Mouse (Mus musculus) thymus, postnatal 4 days (tissue): ENCODE results near the gene AU021092.
"Not testable (repeated sequence)": the region's sequence is repeated elsewhere in the genome, so short reads cannot be mapped to it uniquely, and the experiment has no call there.

Source experiments
- DNase-seq: peaks from one replicate; pipeline ENCODE4 v3.0.0; 2021

Gene AU021092

DNA sequence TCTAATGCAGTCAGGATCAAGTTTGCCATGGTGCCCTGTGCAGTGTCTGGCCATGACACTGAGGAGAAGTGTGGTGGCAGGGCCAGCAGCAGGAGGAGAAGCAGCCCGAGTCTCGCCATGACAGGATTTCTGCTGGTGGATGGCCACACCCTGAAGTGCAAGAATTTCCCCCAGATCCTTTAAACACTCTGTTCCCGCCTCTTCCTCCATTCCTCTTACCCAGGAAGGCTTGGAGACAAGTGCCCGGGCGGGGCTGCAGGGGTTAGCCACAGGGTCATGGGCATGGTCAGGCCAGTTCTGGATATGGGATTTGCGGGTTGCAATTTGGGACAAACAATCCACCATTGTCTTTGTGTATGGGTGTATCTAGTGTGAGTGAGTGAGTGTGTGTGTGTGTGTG is at the start of gene AU021092:
AU021092 (minus strand) TSS at position 160 of the 400 bp plus-strand sequence.
- no peak for DNase-seq

DNA sequence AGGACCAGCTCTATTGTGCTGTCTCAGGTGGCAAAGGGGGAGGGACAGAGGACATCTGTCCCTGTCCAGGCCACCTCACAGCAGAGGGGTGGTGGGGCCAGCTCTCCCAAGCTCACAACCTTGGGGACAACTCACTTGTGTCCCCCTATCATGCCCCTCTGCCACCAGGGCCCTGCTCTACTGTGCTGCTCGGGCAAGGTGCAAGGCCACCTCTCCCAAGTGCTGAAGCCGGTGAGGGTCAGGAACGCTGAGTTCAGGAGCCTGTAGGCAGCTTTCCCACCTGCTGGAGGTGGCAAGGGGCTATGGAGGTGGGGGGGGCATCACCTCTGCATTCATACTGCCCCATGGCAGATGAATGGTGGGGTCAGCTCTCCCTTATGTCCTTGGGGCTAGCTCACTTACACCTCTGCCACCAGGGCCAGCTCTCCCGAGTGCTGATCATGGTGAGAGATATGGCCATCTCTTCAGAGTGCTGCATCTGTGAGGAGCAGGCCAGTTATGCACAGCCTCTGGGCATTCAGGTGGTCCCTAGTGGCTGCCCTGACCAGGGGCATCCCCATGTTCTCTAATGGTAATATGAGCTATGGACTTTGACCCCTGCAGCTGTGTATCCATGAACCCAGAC is 49.4 kb upstream of the AU021092 start:
- no peak for DNase-seq

DNA sequence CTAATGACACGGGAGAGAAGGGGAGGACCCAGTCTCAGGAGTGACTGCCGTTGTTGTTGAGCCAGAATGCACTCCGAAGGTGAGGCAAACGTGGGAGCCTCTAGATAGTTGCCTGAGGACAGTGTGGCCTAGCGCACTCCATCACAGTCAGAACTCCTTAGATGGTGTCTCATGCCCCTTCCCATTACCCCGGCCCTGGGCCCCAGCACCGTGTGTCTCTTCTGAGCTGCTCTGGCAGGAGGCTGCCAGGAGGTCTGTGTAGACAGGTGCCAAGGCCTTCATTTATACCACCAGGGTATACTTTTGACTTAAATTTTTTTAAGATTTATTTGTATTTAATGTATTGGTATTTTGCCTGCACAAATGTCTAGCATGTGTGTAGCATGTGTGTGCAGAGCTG is 41.8 kb upstream of the AU021092 start:
- no peak for DNase-seq

DNA sequence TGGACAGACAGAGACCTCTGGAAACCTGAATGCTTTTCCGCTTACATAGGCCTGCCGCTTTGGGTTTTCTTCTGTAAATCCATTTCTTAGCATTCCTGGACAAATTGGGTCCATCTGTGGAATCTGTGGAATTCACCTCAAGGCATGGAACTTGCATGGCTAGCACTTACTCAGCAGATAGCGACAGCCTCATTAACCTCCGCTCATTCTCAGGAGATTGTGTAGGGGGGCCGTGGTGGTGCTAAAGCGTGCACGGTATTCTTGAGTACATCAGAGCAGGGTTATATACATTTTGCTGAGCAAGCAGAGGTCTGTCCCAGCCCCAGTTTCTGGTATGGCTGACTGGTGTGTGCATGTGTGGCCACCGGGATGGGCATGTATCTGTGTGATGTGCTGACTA is 41.1 kb upstream of the AU021092 start:
- no peak for DNase-seq

DNA sequence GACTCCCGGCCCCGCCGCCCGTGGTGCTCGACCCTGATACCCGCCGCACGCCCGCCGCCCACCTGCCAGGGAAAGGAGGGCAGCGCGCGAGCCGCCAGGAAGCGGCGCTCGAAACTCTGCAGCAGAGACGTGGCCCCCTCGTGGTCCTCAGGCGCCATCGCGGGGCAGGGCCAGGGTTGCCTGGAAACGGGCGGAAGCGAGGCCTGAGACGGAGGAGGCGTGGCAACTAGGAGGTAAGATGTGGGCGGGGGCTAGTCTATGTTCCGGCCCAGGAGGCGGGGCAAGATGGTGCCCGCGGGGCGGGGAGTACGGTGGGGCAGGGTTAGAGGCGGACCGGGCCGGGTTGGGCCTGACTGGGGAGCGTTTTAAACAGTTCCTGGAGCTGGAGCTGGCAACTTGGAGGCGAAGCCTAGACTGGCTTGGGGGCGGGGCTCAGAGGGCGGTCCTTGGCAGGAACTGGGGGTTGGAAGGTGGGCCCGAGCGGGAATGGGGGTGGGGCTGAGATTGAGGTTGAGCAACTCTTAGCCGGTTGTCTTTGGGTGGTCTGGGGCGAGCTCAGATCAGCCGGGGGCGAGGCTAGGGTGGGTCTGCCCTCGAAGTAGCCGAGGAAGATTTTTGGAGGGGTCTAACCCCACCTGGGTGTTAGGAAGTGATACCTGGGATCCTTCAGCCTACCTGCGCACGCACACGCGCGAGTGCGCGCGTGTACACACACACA is 33.8 kb upstream of the AU021092 start, which contains the start of gene Eef2kmt:
Eef2kmt (minus strand) TSS at position 205 of the 718 bp plus-strand sequence.
- peak; percentile 99 for DNase-seq

DNA sequence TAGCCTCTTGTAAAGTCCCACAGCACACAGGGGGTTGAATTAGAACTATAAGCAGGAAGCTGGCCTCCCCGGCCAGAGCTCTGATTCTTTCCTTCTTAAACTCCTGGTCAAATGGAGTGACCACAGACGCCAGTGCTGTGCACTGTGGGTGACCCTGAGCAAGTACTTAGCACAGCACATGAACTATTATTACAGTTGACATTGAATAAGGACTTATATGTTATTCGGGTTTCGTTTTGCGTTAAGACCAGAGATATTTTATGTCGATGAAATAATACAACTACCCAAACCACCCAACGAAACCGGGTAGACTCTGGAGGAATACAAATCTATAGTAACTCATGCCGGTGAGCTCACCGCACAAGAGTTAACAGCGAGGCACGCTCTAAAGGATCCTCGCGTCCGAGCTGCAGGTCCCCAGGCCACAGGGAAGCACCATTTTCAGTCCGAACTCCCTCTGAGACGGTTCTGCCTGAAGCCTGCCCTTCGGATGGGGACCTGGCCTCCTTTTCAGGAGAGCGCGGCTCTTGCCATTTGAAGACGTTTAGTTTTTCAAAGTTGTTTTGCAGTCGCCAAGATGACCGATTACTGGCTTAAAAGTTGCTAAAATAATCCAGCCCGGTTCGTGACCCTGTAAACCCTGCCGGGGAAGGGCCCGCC is 33.1 kb upstream of the AU021092 start:
- DNase-seq = no peak

DNA sequence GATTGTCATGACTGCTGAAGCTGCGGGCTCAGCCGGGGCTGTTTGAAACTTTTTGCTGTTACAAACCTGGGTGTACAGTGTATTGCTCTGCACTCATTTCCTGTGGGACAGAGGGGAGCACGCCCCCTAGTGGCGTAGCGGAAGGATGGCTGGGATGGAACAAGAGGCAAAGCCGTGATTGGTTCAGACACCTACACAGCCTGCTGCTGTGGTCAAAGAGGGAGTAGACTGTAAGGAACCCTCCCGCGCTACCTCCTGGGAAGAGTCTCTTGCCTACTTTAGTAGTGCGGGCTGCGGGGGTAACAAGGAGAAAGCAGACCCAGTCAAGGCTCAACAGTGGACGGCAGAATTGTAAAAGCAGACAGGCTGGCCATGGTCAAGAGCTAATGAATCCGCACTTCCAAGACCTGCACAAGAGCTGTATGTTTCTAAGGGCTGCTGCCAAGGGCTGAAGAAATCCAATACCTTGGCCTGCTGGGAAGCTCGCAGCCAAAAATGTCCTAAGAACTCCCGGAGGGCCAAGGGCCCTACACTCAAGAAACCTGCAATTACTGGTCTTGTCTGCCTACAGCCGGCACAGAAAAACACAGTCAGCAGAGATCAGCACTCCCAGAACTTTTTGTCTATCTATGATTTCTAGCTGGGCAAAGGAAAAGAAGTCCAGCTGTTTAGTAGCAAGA is 32.4 kb upstream of the AU021092 start:
- DNase-seq = peak; percentile 92

DNA sequence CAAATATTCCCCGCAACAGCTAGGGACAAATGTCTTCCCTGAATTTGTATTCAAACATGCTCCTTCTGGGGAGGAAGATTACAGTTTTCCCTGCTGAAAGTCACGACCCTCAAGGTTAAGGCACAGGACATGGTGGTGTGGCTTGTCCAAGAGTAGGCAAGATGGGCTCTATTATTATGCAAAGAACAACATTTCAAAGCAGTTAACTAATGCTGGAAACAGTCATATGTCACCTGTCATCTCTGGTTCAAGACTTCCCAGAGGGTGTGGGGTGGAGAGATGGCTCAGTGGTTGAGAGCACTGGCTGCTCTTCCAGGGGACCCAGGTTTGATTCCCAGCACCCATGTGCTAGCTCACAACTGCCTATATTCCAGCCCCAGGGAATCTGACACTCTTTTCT is 30.2 kb upstream of the AU021092 start:
- DNase-seq = no peak

DNA sequence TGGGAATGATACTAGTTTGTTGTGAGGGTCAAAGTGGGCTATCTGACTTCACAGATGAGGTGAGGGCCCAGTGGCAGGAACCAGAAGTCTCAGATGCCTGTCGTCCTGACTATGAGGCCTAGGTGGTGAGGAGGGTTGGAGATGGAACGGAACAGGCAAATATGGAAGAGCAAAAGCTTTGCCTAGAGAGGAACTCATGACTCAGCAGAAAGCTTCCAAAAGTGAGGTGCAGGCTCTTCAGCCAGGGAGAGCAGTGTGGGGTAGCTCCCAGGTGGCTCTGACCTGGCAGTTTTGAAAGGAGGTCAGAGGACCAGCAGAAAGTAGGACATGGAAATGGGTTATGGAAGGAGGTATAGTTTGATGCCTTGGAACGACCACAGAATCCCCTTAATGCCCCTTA is 28.8 kb upstream of the AU021092 start:
- no peak for DNase-seq

DNA sequence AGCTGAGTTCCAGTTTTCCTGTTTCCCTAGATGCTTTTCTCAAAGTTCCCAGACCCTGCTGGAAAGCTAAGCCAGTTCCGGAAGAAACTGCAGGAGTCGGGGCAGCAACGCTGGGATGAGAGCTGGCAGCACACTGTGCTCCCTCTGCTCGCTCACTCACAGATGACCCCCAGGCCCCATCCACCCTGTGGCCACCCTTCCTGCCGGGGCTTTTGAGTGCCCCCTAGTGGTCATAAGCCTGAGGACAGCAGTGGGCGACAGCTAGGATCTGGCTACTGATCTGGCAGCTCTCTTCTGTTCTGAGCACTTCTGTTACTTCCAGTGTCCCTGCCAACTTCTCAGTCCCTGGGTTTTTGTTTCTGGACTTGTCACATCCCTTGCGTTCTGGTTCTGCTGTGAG is 22.3 kb upstream of the AU021092 start:
- DNase-seq = peak; percentile 72

DNA sequence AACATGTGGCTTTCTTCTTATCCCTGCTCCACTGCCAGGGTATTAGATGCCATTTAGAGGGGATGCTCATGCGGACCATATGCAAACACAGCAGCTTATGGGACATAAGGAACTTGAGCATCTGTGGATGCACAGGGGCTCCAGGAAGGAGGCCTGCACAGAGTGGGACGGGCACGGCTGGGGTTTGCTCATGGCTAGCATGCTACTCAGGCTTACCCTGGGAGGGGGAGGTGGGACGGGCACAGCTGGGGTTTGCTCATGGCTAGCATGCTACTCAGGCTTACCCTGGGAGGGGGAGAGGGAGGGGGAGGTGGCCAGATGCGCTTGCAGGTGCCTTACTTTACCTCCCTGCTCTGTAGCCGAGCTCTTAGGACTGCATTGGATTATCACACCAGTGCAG is 20.8 kb upstream of the AU021092 start:
- no peak for DNase-seq

DNA sequence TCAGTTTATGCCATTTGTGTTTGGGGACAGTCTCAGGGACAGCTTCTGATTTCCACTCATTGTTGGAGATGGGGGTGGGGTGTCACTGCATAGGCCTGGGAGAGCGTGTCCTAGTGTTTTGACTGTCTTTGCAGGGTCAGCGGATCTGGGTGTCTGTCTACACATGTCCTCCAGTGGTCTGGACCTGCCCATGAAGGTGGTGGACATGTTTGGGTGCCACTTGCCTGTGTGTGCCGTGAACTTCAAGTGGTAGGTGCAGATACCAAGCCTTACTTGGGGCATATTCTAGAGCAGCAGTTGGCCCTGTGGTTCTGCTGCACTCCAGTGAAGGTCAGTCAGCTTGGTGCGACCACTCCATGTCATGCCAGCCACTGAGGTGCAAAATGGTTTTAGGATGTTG is 20.3 kb upstream of the AU021092 start:
- no peak for DNase-seq

DNA sequence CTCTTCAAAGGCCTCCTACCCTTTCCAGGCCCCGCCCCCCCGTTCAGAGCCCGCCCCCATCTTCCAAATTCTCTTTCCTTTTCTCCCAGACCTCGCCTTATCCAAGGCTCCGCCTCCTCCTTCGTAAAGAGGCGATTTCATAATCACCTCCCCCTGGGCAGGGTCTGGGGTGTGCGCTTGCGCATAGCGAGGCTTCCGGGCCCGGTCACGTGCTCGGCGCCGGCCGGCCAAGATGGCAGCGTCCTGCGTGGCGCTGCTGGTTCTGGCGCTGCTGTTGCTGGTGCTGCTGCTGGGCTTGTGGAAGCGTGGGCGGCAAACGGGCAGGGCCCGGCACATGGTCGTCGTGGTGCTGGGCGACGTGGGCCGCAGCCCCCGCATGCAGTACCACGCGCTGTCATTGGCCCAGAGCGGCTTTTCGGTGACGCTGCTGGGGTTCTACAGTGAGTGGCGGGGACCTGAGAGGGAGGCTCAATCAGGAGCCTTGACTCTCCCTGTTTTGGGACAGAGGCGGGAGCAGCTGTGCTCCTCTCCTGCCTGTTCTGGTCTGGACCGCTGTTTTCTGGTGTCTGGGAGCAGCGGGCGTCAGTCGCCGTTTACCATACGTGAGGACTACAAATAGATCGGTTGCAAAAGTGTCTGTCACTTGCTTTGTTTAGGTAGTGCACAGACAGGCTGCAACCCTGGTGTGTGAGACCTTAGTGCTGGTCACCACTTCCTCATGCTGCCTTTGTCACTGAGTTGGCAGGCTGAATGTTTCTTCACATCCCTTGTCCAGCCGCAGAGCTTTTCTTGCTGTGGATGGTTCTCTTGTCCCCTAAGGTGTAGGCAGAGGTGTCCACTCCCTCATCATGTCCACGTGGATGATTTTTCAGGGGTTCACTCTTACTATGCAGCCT is 11.6 kb upstream of the AU021092 start, which contains the start of gene Alg1:
Alg1 (plus strand) TSS at position 204 of the 896 bp plus-strand sequence.
- DNase-seq = peak; percentile 93

DNA sequence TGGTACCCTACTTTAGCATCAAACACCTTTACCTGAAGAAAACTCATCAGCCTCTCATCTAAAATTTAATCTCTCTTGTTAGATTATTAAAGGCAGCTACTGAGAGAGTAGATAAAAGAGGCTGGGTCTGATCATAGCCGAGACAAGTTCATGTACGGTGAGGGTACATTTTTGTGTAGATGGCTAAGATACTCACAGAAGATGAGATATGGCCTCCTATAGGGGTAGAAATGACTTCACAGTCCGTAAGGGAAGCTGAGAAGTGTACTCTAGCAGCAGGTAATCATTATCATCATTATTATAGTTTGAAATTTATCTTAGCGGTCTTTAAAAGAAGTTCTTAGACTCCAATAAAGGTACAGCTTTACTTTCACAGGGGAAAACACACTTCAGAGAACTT is 10.9 kb upstream of the AU021092 start:
- no peak for DNase-seq

DNA sequence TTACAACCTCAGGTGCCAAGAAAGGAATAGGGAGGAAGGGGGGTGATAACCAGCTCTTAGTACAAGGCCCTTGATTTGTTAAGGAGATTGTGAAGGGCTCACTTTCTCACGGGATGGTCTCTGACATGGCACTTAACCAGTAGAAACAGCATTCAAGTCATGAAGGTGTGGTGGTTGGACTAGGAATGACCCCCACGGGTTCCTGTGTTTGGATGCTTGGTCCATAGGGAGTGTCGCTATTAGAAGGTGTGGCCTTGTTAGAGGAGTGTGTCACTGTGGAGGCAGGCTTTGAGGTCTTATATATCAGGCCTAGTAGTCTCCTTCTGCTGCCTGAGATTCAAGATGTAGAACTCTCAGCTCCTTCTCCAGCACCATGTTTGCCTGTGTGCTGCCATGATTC is 6.0 kb upstream of the AU021092 start:
- not testable (repeated sequence) for DNase-seq

DNA sequence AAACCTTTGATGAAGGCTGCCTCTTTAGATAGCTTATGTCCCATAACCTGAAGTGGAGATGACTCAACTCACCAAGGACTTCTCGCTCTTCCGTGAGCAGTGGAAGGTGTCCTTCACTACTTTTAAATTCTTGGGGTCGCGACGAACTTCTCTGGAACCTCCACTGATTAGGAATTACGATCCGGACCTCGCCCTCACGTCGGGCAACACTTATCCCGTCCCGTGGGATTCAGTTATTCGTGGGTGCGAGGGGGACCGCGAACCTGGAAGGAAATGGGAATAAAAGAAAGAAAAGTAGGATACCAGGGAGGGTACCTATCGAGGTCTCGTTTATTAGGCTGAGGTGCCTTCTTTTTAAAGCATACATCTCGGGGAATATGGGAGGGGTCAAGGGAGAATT is 5.4 kb upstream of the AU021092 start:
- DNase-seq = not testable (repeated sequence)

DNA sequence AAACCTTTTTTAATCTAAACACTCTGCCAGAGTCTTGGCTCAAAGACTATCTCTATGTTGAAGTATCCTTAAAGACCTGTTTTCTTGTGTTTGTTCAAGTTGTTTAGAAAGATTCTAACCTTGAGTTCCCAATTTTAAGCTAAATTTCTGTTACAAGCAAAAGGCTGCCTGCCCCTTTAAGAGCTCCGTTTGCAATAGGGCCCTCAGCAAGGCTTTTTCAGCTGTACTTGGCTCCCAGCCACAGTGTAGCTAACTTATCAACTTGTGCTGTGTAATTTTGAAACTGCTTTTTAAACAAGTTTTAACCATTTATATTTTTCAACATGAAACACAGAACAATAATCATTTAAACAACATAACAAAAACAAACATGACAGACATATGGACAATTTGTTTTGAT is 4.4 kb upstream of the AU021092 start:
- not testable (repeated sequence) for DNase-seq

DNA sequence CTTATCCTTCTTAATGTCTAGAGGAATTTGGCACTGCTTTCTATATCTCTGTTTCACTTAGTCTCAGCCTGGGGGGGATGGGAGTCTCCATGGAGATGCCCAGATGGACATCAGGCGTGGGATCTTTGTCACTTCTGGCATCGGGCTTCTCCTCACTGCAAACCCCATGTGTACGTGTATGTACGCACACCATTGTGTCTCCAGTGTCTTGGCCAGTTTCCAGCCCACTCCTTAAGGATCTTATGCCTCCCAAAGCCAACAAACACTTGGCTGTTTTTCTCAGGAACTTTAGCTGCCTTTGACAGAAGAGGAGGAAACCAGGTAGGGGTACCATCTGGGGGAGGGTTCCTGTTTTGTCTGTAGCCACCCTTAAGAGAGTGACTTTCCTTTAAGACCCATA is 696 bp downstream of the AU021092 start:
- no peak for DNase-seq

DNA sequence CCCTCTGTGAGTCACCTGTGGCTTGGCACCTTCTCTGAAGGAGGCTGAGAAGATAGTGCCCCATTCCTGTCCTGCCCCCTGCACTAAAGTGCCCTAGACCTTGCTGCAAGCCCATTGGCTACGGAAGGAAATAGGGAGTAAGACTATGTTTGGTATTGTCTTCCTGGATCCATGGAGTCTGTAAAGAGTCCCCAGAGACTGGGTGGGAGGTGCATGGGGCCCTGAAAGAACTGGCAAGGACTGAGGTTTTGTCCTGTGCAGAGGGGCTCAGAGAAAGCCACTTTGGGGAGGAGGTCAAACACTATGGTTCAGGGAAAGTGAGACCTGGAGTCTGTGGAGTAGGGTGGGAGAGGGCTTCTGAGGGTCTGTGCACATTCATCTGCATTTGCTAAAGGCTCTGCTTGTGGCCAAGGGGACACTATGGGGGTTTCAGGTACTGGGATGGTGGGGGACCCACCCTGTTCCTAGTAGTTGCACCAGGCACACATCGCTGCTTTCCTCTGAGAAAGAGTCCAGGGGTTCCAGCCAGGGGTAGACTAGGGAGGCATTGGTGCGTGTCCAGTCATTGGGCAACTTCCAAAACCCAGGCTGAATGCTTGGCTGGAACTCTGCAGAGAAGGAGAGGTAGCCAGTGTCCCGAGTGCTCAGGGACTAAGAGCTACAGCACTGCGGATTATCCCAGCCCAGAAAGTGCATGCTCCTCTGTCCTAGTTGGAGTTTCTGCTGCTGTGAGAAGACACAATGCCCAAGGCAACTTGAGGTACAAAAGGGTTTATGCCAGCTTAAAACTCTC is 4.6 kb downstream of the AU021092 start:
- no peak for DNase-seq

DNA sequence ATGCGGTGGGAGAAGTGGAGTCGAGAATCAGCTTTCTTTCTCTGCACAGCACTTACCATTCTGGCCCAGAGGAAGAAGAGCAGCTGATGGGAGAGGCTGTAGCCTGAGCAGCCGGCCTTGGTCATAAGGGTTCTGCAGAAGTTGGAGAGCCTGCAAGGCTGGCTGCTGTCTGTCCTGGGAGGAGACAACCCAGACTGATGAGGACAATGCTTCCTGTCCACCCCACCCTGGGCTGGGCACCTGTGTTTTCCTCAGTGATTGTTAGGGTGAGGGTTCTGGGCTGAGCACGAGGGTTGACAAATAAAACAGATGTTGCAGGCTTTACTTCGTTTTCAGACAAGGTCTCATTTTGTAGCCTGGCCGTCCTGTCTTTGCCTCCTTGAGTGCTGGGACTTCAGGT is 5.4 kb downstream of the AU021092 start:
- no peak for DNase-seq

DNA sequence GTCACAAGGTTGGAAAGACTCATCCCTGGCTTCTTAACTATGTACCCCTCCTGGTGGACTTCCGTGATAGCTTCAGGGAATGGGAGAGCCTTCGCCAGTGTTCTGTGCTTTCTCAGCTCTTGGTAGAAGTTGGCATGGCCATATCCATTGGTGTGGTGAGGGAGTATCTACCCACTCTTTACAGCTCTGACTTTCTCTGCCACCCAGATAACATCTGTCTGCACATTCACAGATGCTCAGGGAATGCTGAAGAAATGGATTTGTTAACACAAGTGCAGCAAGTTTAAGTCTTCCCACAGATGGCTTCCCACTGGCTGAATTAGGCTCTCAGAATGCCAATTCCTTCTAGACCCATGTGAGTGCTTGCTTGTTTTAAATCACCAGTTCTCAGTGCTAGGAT is 8.0 kb downstream of the AU021092 start:
- DNase-seq = no peak

DNA sequence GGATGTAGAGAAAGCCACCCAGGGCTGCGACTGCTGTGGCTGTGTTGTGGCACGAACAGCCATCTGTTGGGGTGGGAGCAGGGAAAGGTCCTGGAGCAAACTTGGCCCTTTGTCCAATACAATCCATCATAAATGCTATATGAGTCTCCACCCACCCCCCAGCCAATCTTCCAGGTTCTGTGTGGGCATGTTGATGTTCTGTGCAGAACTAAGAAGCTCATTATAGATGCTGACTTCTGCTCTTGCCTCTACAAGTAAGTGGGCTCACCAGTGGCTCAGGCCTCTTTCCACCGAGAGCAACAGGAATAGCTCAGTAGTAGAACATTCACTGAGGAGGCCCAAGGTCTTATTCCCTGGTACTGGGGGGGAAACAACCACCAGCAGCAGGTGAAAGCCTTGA is 9.9 kb downstream of the AU021092 start:
- no peak for DNase-seq
